Mouse (Mus musculus): Measurements from ENCODE around the gene Hist2h2aa1. TPM values are rescaled to one million over a fixed set of nuclear protein-coding genes. Genes with fewer than 3 reads are reported as not detected.
A peak's percentile ranks its signal among the peaks of the same experiment; 100 is the strongest.

Gene Hist2h2aa1
- polyA plus RNA-seq, 1 experiment from 2014 or later, result 107 TPM

DNA sequence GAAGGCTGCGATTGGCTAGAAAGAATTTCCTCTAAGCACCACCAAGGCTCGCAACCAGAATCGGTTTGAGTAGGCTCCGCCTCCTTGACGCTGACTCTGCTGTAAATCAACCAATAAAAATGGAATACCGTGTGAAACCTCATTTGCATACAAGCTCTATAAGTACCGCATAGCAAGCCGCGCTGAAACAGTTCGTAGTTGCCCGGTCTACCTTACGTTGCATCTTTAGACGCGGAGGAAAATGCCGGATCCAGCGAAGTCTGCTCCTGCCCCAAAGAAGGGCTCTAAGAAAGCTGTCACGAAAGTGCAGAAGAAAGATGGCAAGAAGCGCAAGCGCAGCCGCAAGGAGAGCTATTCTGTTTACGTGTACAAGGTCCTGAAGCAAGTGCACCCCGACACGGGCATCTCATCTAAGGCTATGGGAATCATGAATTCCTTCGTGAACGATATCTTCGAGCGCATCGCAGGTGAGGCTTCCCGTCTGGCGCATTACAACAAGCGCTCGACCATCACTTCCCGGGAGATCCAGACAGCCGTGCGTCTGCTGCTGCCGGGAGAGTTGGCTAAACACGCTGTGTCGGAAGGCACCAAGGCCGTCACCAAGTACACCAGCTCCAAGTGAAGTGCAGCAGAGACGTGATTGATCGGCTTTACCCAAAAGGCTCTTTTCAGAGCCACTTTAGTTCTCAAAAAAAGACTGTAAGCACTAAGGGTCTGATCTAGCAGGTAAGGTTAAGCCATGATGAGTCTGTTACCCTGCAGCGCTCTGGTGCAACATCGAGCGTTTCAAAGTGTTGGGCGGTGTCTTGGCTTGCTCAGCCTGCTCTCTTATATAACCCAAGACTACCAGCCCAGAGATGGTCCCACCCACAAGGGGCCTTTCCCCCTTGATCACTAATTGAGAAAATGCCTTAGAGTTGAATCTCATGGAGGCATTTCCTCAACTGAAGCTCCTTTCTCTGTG is 24.5 kb downstream of the Hist2h2aa1 start, which contains the start of gene Hist2h2bb:
Gene Hist2h2bb, plus strand, starts transcription at position 242 of the 964 bp plus-strand sequence.
- H3K4me2 ChIP-seq (ENCODE audit: low read depth, low read length), result peak within 1 kb of the TSS; percentile 89
- DNase-seq, result peak; percentile 90
- TF ChIP-seq CTCF (IDR thresholded peaks at IDR 0.05; ENCODE audit: low read depth) (no peak; the same call in 1 of the 2 replicates), EP300 (IDR thresholded peaks at IDR 0.05; ENCODE audit: low read depth) (peak; percentile 86)
- H3K4me1 ChIP-seq (ENCODE audit: insufficient read depth), result peaks cover 18% of the 10 kb centered on the region
- H3K36me3 ChIP-seq (replicated peaks; ENCODE audit: insufficient read depth, low read length), result no peaks in the 10 kb centered on the region
- ATAC-seq, result peak; percentile 90
- WGBS (ENCODE audit: insufficient replicate concordance), result under 1% methylated on average over 45 of the region's 45 CpGs
- H3K27me3 ChIP-seq (ENCODE audit: insufficient read depth, low read length), result no peaks in the 10 kb centered on the region
- H3K9ac ChIP-seq (replicated peaks), result peak within 1 kb of the TSS; percentile 88
- H3K27ac ChIP-seq (ENCODE audit: low read depth), result peak within 1 kb of the TSS; percentile 99
- H3K9me3 ChIP-seq (ENCODE audit: low read length), result no peaks in the 10 kb centered on the region
- peak within 1 kb of the TSS; percentile 52 for H3K4me3 ChIP-seq (ENCODE audit: low read depth, low read length)

DNA sequence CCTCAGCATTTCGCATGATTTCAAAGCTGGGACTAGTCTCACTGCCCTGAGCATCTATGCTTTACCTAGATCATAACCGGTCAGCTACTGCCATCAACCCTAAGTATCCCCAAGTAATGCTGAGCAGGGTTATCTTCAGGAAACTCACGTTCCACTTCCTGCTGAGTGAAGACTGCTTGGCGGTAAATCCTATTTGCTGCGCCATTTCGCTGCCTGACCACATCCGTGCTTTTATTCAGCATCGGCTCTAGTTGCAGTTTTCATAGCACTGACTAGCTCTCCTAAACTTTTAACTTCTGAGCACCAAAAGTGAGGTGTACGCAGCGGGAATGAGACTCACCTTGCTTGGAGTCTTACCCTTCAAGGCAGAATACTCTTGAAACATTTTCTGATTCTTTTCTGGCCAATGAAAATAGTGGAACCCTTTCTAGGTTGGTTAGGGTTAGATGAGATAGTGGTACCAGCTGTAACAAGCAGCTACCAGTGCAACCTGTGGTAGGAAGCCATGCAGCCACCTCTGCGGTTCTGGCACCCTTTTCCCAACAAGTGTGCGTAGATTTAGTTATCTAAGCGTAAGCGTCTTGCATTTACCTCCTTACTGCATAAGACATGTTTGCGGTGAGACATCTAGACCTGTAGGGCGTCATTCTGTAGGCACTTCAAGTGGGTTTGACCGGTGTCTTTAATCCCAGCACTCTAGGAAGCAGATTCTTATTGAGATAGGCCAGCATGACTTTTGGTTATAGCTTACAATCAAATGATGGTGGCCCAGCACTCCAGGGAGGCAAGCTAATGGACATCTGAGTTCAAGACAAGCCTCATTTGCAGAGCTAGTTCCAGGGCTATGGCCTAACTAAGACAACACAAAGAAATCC is 28.5 kb downstream of the Hist2h2aa1 start:
- ATAC-seq (no peak), DNase-seq (no peak)
- Histone ChIP-seq H3K27me3 (ENCODE audit: insufficient read depth, low read length) (no peaks in the 10 kb centered on the region), H3K9ac (replicated peaks) (no peak overlapping the region), H3K4me2 (ENCODE audit: low read depth, low read length) (no peak overlapping the region), H3K27ac (ENCODE audit: low read depth) (no peak overlapping the region), H3K4me1 (ENCODE audit: insufficient read depth) (peaks cover 17% of the 10 kb centered on the region), H3K36me3 (replicated peaks; ENCODE audit: insufficient read depth, low read length) (no peaks in the 10 kb centered on the region), H3K9me3 (ENCODE audit: low read length) (no peaks in the 10 kb centered on the region), H3K4me3 (ENCODE audit: low read depth, low read length) (no peak overlapping the region)
- 60% methylated on average over 17 of the region's 17 CpGs for WGBS (ENCODE audit: insufficient replicate concordance)
- TF ChIP-seq EP300 (IDR thresholded peaks at IDR 0.05; ENCODE audit: low read depth) (no peak), CTCF (IDR thresholded peaks at IDR 0.05; ENCODE audit: low read depth) (no peak)

GRCm38 (mm10) chr3:96277428-96277799 is 32.1 kb downstream of the Hist2h2aa1 start:
- Histone ChIP-seq H3K4me1 (ENCODE audit: insufficient read depth) (peaks cover 13% of the 10 kb centered on the region), H3K9me3 (ENCODE audit: low read length) (no peaks in the 10 kb centered on the region), H3K4me3 (ENCODE audit: low read depth, low read length) (peak overlapping the region; percentile 63), H3K36me3 (replicated peaks; ENCODE audit: insufficient read depth, low read length) (no peaks in the 10 kb centered on the region), H3K9ac (replicated peaks) (peak overlapping the region; percentile 77), H3K27me3 (ENCODE audit: insufficient read depth, low read length) (0 out of 2 replicates have a peak, but pooled peaks cover 2% of the 10 kb centered on the region), H3K27ac (ENCODE audit: low read depth) (peak overlapping the region; percentile 55), H3K4me2 (ENCODE audit: low read depth, low read length) (peak overlapping the region; percentile 98)
- DNase-seq (peak; percentile 76), ATAC-seq (peak; percentile 66)
- TF ChIP-seq EP300 (IDR thresholded peaks at IDR 0.05; ENCODE audit: low read depth) (no peak), CTCF (IDR thresholded peaks at IDR 0.05; ENCODE audit: low read depth) (peak; percentile 55; the same call in 1 of the 2 replicates)
- 10% methylated on average over 8 of the region's 8 CpGs for WGBS (ENCODE audit: insufficient replicate concordance)

- DNase-seq (peak; percentile 93), ATAC-seq (peak; percentile 94)
- under 1% methylated on average over 49 of the region's 49 CpGs for WGBS (ENCODE audit: insufficient replicate concordance)
- peaks cover 13% of the 10 kb centered on the region for H3K4me1 ChIP-seq (ENCODE audit: insufficient read depth)
- peak overlapping the region; percentile 57 for H3K27ac ChIP-seq (ENCODE audit: low read depth)
- TF ChIP-seq EP300 (IDR thresholded peaks at IDR 0.05; ENCODE audit: low read depth) (no peak), CTCF (IDR thresholded peaks at IDR 0.05; ENCODE audit: low read depth) (peak; percentile 91)
- H3K4me2 ChIP-seq (ENCODE audit: low read depth, low read length), result peak overlapping the region; percentile 98
- H3K9me3 ChIP-seq (ENCODE audit: low read length), result no peaks in the 10 kb centered on the region
- 0 out of 2 replicates have a peak, but pooled peaks cover 3% of the 10 kb centered on the region for H3K27me3 ChIP-seq (ENCODE audit: insufficient read depth, low read length)
- H3K9ac ChIP-seq (replicated peaks), result peak overlapping the region; percentile 77
- H3K4me3 ChIP-seq (ENCODE audit: low read depth, low read length), result peak overlapping the region; percentile 63
- H3K36me3 ChIP-seq (replicated peaks; ENCODE audit: insufficient read depth, low read length), result no peaks in the 10 kb centered on the region
These were observed 32.7 kb downstream of the Hist2h2aa1 start for GRCm38 (mm10) chr3:96277800-96278624.

GRCm38 (mm10) chr3:96280660-96281059 is 35.4 kb downstream of the Hist2h2aa1 start:
- peaks cover 18% of the 10 kb centered on the region for H3K4me1 ChIP-seq (ENCODE audit: insufficient read depth)
- TF ChIP-seq EP300 (IDR thresholded peaks at IDR 0.05; ENCODE audit: low read depth) (no peak), CTCF (IDR thresholded peaks at IDR 0.05; ENCODE audit: low read depth) (0 out of 2 replicates have a peak, but pooled peaks have one; percentile 26)
- H3K27me3 ChIP-seq (ENCODE audit: insufficient read depth, low read length), result peaks cover 3% of the 10 kb centered on the region; the same call in 1 of the 2 replicates
- DNase-seq (no peak), ATAC-seq (no peak)
- no peaks in the 10 kb centered on the region for H3K9me3 ChIP-seq (ENCODE audit: low read length)
- no peak overlapping the region for H3K27ac ChIP-seq (ENCODE audit: low read depth)
- no peak overlapping the region for H3K4me3 ChIP-seq (ENCODE audit: low read depth, low read length)
- H3K9ac ChIP-seq (replicated peaks), result no peak overlapping the region
- H3K4me2 ChIP-seq (ENCODE audit: low read depth, low read length), result no peak overlapping the region
- WGBS (ENCODE audit: insufficient replicate concordance), result 58% methylated on average over 6 of the region's 6 CpGs
- H3K36me3 ChIP-seq (replicated peaks; ENCODE audit: insufficient read depth, low read length), result no peaks in the 10 kb centered on the region
